Mouse (Mus musculus): ENCODE measurements around the gene Gm20503. TPM values are rescaled to one million over a fixed set of nuclear protein-coding genes. Genes with fewer than 3 reads are reported as not detected.
A peak's percentile ranks its signal among the peaks of the same experiment; 100 is the strongest.

Gm20503 gene
- total and polyA plus RNA-seq, 3 experiments, result 0.13 to 0.70 TPM; not detected in 1

DNA sequence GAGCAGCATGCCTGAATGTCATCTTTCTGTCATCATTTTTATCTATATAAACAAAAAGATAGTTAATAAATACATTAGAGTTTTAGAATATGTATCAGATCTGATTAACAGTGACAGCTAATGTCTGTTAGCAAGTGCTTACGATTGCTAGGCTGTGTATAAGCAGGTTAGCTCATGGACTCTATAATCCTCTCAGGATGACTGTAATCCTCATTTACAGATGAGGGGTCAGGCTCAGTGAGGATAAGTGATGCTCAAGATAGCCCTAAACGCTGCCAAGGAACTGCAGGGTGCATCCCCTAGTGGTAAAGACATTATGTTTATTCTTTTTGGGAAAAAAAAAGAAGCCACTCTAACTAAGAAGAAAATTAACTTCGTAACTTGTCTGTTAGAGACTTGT, 66.3 kb downstream of the Gm20503 start:
- Histone ChIP-seq H3K4me2 (ENCODE audit: insufficient read depth, low read depth, poor library complexity, severe bottlenecking) (no peak overlapping the region), H3K4me3 (replicated peaks in 1 of 3; ENCODE audit: low read depth in 2 of 3, low read length in 2 of 3, poor library complexity in 1 of 3) (no peak overlapping the region), H3K27ac (ENCODE audit: insufficient read depth, low read depth) (no peak overlapping the region), H3K9ac (ENCODE audit: insufficient read depth, low read depth) (no peak overlapping the region), H3K36me3 (replicated peaks in 1 of 2; ENCODE audit: control insufficient read depth in 1 of 2, insufficient read depth in 1 of 2, low read length in 1 of 2) (no peaks in the 10 kb centered on the region), H3K79me2 (replicated peaks; ENCODE audit: control insufficient read depth, extremely low read depth, insufficient read depth, poor library complexity, severe bottlenecking) (no peaks in the 10 kb centered on the region), H3K4me1 (ENCODE audit: control insufficient read depth in 1 of 2, insufficient read depth in 2 of 2) (no peaks in the 10 kb centered on the region), H3K27me3 (replicated peaks) (no peaks in the 10 kb centered on the region), H3K9me3 (replicated peaks; ENCODE audit: low read length) (no peaks in the 10 kb centered on the region)
- DNase-seq (ENCODE audit: extremely low read depth), result no peak
- TF ChIP-seq USF2 (conservative IDR thresholded peaks at IDR 0.05; ENCODE audit: low read depth, low read length) (no peak), USF1 (IDR thresholded peaks at IDR 0.05; ENCODE audit: low read depth, low read length) (no peak), RAD21 (IDR thresholded peaks at IDR 0.05; ENCODE audit: low read depth, low read length) (no peak), HCFC1 (IDR thresholded peaks at IDR 0.05; ENCODE audit: low read depth, low read length) (no peak), NELFE (IDR thresholded peaks at IDR 0.05; ENCODE audit: low read depth, low read length) (no peak)
- in situ Hi-C loops (cut with MboI; ENCODE audit: low pct_ligation_motif_present, low pct_unique_long_range_greater_than_20kb, low sequenced_read_pairs), result no loop called here
- dilution Hi-C loops (cut with MboI; ENCODE audit: extremely low pct_ligation_motif_present, extremely low pct_unique_long_range_greater_than_20kb, low sequenced_read_pairs), result no loop called here

GRCm38 (mm10) chr4:59083430-59083829, 80.4 kb downstream of the Gm20503 start:
- DNase-seq (ENCODE audit: extremely low read depth), result no peak
- in situ Hi-C loops (cut with MboI; ENCODE audit: low pct_ligation_motif_present, low pct_unique_long_range_greater_than_20kb, low sequenced_read_pairs), result no loop called here

GRCm38 (mm10) chr4:59089391-59089790, 86.4 kb downstream of the Gm20503 start:
- dilution Hi-C loops (cut with MboI; ENCODE audit: extremely low pct_ligation_motif_present, extremely low pct_unique_long_range_greater_than_20kb, low sequenced_read_pairs), result no loop called here
- TF ChIP-seq ZKSCAN1 (IDR thresholded peaks at IDR 0.05; ENCODE audit: borderline replicate concordance, low read depth, low read length) (no peak), ZMIZ1 (IDR thresholded peaks at IDR 0.05; ENCODE audit: low read depth, low read length) (no peak), RCOR1 (conservative IDR thresholded peaks at IDR 0.05; ENCODE audit: low read depth, low read length) (no peak), EP300 (IDR thresholded peaks at IDR 0.05; ENCODE audit: low read length) (no peak), TCF12 (IDR thresholded peaks at IDR 0.05; ENCODE audit: low read depth, low read length) (no peak), UBTF (IDR thresholded peaks at IDR 0.05; ENCODE audit: low read depth, low read length) (no peak), USF2 (conservative IDR thresholded peaks at IDR 0.05; ENCODE audit: low read depth, low read length) (no peak), POLR2A (IDR thresholded peaks at IDR 0.05; ENCODE audit: low read depth, low read length) (no peak), NRF1 (IDR thresholded peaks at IDR 0.05; ENCODE audit: low read depth, low read length) (no peak), ZC3H11A (IDR thresholded peaks at IDR 0.05; ENCODE audit: low read depth, low read length) (no peak), PAX5 (IDR thresholded peaks at IDR 0.05; ENCODE audit: low read length) (no peak), POLR2AphosphoS2 (IDR thresholded peaks at IDR 0.05; ENCODE audit: low read depth, low read length) (no peak), TBP (conservative IDR thresholded peaks at IDR 0.05; ENCODE audit: low read depth, low read length) (no peak), HCFC1 (IDR thresholded peaks at IDR 0.05; ENCODE audit: low read depth, low read length) (no peak), MAFK (IDR thresholded peaks at IDR 0.05; ENCODE audit: insufficient replicate concordance, low read length) (no peak), IRF4 (IDR thresholded peaks at IDR 0.05; ENCODE audit: low read depth, low read length) (no peak), NELFE (IDR thresholded peaks at IDR 0.05; ENCODE audit: low read depth, low read length) (no peak), MYC (IDR thresholded peaks at IDR 0.05; ENCODE audit: low read depth, low read length) (no peak), MEF2A (IDR thresholded peaks at IDR 0.05; ENCODE audit: borderline replicate concordance, low read depth, low read length) (no peak)
- Histone ChIP-seq H3K4me1 (ENCODE audit: control insufficient read depth in 1 of 2, insufficient read depth in 2 of 2) (no peaks in the 10 kb centered on the region), H3K4me2 (ENCODE audit: insufficient read depth, low read depth, poor library complexity, severe bottlenecking) (no peak overlapping the region), H3K9me3 (replicated peaks; ENCODE audit: low read length) (no peaks in the 10 kb centered on the region), H3K27ac (ENCODE audit: insufficient read depth, low read depth) (no peak overlapping the region), H3K27me3 (replicated peaks) (no peaks in the 10 kb centered on the region), H3K4me3 (replicated peaks in 1 of 3; ENCODE audit: low read depth in 2 of 3, low read length in 2 of 3, poor library complexity in 1 of 3) (no peak overlapping the region), H3K36me3 (replicated peaks in 1 of 2; ENCODE audit: control insufficient read depth in 1 of 2, insufficient read depth in 1 of 2, low read length in 1 of 2) (no peaks in the 10 kb centered on the region), H3K79me2 (replicated peaks; ENCODE audit: control insufficient read depth, extremely low read depth, insufficient read depth, poor library complexity, severe bottlenecking) (no peaks in the 10 kb centered on the region), H3K9ac (ENCODE audit: insufficient read depth, low read depth) (no peak overlapping the region)
- no peak for DNase-seq (ENCODE audit: extremely low read depth)
- in situ Hi-C loops (cut with MboI; ENCODE audit: low pct_ligation_motif_present, low pct_unique_long_range_greater_than_20kb, low sequenced_read_pairs), result no loop called here

More at GRCm38 (mm10) chr4:59083430-59083829, 80.4 kb downstream of the Gm20503 start:
- no peak overlapping the region for H3K4me3 ChIP-seq (replicated peaks in 1 of 3; ENCODE audit: low read depth in 2 of 3, low read length in 2 of 3, poor library complexity in 1 of 3)
- H3K4me2 ChIP-seq (ENCODE audit: insufficient read depth, low read depth, poor library complexity, severe bottlenecking), result no peak overlapping the region
- H3K27me3 ChIP-seq (replicated peaks), result no peaks in the 10 kb centered on the region
- no peaks in the 10 kb centered on the region for H3K4me1 ChIP-seq (ENCODE audit: control insufficient read depth in 1 of 2, insufficient read depth in 2 of 2)
- H3K36me3 ChIP-seq (replicated peaks in 1 of 2; ENCODE audit: control insufficient read depth in 1 of 2, insufficient read depth in 1 of 2, low read length in 1 of 2), result no peaks in the 10 kb centered on the region
- H3K9ac ChIP-seq (ENCODE audit: insufficient read depth, low read depth), result no peak overlapping the region
- no peaks in the 10 kb centered on the region for H3K9me3 ChIP-seq (replicated peaks; ENCODE audit: low read length)
- dilution Hi-C loops (cut with MboI; ENCODE audit: extremely low pct_ligation_motif_present, extremely low pct_unique_long_range_greater_than_20kb, low sequenced_read_pairs), result no loop called here
- no peaks in the 10 kb centered on the region for H3K79me2 ChIP-seq (replicated peaks; ENCODE audit: control insufficient read depth, extremely low read depth, insufficient read depth, poor library complexity, severe bottlenecking)
- no peak overlapping the region for H3K27ac ChIP-seq (ENCODE audit: insufficient read depth, low read depth)
- TF ChIP-seq NELFE (IDR thresholded peaks at IDR 0.05; ENCODE audit: low read depth, low read length) (no peak), IRF4 (IDR thresholded peaks at IDR 0.05; ENCODE audit: low read depth, low read length) (no peak), MXI1 (IDR thresholded peaks at IDR 0.05; ENCODE audit: low read depth, low read length) (no peak), TBP (conservative IDR thresholded peaks at IDR 0.05; ENCODE audit: low read depth, low read length) (no peak), ZNF384 (IDR thresholded peaks at IDR 0.05; ENCODE audit: low read depth, low read length) (peak; percentile 56), RCOR1 (conservative IDR thresholded peaks at IDR 0.05; ENCODE audit: low read depth, low read length) (no peak), EP300 (IDR thresholded peaks at IDR 0.05; ENCODE audit: low read length) (no peak), MAX (IDR thresholded peaks at IDR 0.05; ENCODE audit: low read length) (no peak)

Data from CH12.LX (cell line).